In the genomic region with DNA sequence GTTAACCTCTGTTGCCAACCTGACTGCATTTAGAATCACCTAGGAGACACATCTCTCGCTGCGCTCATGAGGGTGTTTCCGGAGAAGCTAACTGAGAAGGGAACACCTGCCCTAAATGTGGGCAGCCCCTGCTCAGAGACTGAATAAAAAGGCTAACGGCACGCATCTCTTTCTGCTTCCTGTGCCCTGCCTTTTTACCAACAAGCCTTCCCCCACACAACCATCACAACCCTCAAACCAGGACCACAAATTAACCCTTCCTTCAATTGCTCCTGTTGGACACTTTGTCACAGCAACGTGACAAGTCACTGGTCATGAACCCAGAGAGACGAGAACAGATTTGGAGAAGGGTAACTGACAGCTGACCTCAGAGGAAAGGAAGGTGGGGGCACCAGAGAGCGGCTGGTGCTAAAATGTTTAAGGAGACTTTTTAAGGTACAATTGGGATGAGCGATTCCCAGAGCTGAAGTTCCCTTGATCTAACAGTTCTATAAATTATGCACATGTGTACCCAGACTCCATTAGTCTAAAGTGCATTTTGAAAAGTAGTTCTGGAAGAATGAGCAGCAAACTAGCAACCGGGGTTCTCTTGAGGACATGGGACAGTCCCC, we compare ENCODE assay signal across 30 mouse cellular contexts. TPM values are rescaled to one million over a fixed set of nuclear protein-coding genes. Genes with fewer than 3 reads are reported as not detected.
A peak's percentile ranks its signal among the peaks of the same experiment; 100 is the strongest.
DNase-seq lines count a peak whose midpoint lies in the region; ATAC-seq and TF ChIP-seq lines count a peak whose summit lies in the region.
"Had no signal": no experiment of that assay in that cellular context is flagged by ENCODE, and none has a peak within 500 bp of the region (broad histone marks: within the 10 kb centered on the region; RNA-seq: fewer than 3 reads in every experiment).

No protein-coding gene starts in this region.

- 16% methylated on average over 10 of the region's 10 CpGs for WGBS in thymus, adult 2 months

- ATAC-seq in CD4-positive, CD25-positive, alpha-beta regulatory T cell, adult 4 months, result no peak
- ATAC-seq in erythroblast, adult 5-6 weeks (replicated peaks; ENCODE audit: low FRiP score, poor library complexity, severe bottlenecking), result no peak
- ATAC-seq: activated CD4-positive, CD25-positive, alpha-beta regulatory T cell, adult 4 months; forebrain, embryonic 13.5 days; intestine, embryonic 15.5 days; lung, postnatal 0 days; midbrain, embryonic 15.5 days had no signal

- no peak for TF ChIP-seq POLR2A in thymus, adult 2 months (IDR thresholded peaks at IDR 0.05; ENCODE audit: control insufficient read depth, extremely low read depth, insufficient read depth, low read length, poor library complexity)

- TF ChIP-seq CTCF in thymus, adult 2 months (IDR thresholded peaks at IDR 0.05; ENCODE audit: borderline replicate concordance, control insufficient read depth, extremely low read depth, insufficient read depth, low read length, poor library complexity), result no peak

- no peak overlapping the region for H3K4me3 ChIP-seq in thymus, adult 2 months (ENCODE audit: control insufficient read depth, insufficient read depth, low read length)
- H3K4me3 ChIP-seq: embryonic facial prominence, embryonic 13.5 days; forebrain, embryonic 13.5 days; gastrocnemius, adult 2 months; heart, adult 2 months; intestine, embryonic 15.5 days; layer of hippocampus, adult 2 months; midbrain, embryonic 15.5 days; neural tube, embryonic 13.5 days had no signal

- peak overlapping the region; percentile 83 for H3K27ac ChIP-seq in thymus, adult 2 months (ENCODE audit: control insufficient read depth, insufficient read depth, low read length)
- H3K27ac ChIP-seq: embryonic facial prominence, embryonic 13.5 days; forebrain, embryonic 13.5 days; gastrocnemius, adult 2 months; heart, adult 2 months; hindbrain, embryonic 14.5 days; intestine, embryonic 15.5 days; layer of hippocampus, adult 2 months; macrophage; midbrain, embryonic 15.5 days; neural tube, embryonic 13.5 days had no signal

- H3K4me1 ChIP-seq in thymus, adult 2 months (replicated peaks; ENCODE audit: control insufficient read depth, insufficient read depth, low read length), result peaks cover 36% of the 10 kb centered on the region
- H3K4me1 ChIP-seq: embryonic facial prominence, embryonic 13.5 days; intestine, embryonic 15.5 days; neural tube, embryonic 13.5 days had no signal

- DNase-seq in CD4-positive, CD25-positive, alpha-beta regulatory T cell, adult 2 months (ENCODE audit: low read depth, low spot score), result peak; percentile 34
- peak; percentile 39 for DNase-seq in brain, adult 2 months (ENCODE audit: low read depth, low spot score)
- peak; percentile 49 for DNase-seq in thymus, adult 2 months
- DNase-seq in thymus, postnatal 4 days, result peak; percentile 47
- no peak for DNase-seq in gastrocnemius, adult 8-10 months (ENCODE audit: low spot score in 2 of 2)
- DNase-seq: adrenal gland, adult 8-10 months; cerebellum, adult 2 months; cerebellum, postnatal 36 days; embryo, embryonic 11 days; gastrocnemius, adult 2 months; heart, adult 2 months; heart, postnatal 4 days; kidney, adult 8-10 months; kidney, postnatal 14 days; right cerebral cortex, adult 18-20 months; right cerebral cortex, postnatal 4 days had no signal

- no peaks in the 10 kb centered on the region for H3K27me3 ChIP-seq in thymus, adult 2 months (ENCODE audit: control insufficient read depth, insufficient read depth, low read length)
- H3K27me3 ChIP-seq: embryonic facial prominence, embryonic 13.5 days; forebrain, embryonic 13.5 days; intestine, embryonic 15.5 days; midbrain, embryonic 15.5 days; neural tube, embryonic 13.5 days had no signal

- no peaks in the 10 kb centered on the region for H3K36me3 ChIP-seq in thymus, adult 2 months (ENCODE audit: control insufficient read depth, insufficient read depth, low read length)
- H3K36me3 ChIP-seq: embryonic facial prominence, embryonic 13.5 days; intestine, embryonic 15.5 days; midbrain, embryonic 15.5 days; neural tube, embryonic 13.5 days had no signal

RNA-seq across cellular contexts. Expression of gene Chp2, which starts 28.1 kb away (rescaled TPM):
- polyA plus RNA-seq in CD4-positive, CD25-positive, alpha-beta regulatory T cell, adult 4 months (2017; shearing (Covaris generic)), result not detected
- 5.5 and 5.7 TPM in 2 replicates for polyA plus RNA-seq in thymus, adult 2 months (2012; rRNA removed)
- 1 to 10 TPM; 2.5 to 4.3 (median 3.4) TPM for total RNA-seq in gastrocnemius, adult 8-10 months (2022)
- total RNA-seq in erythroblast, adult 5-6 weeks (2015; ENCODE audit: low replicate concordance), result 1.9 TPM in 1 of 2 replicates, not detected in the other
- 2.3 and 6.1 TPM in 2 replicates for total RNA-seq in erythroblast, adult 5-6 weeks (2017; ENCODE audit: low replicate concordance)
- total RNA-seq: MEL had no signal
- polyA plus RNA-seq: activated CD4-positive, CD25-positive, alpha-beta regulatory T cell, adult 4 months; embryonic facial prominence, embryonic 13.5 days; limb, embryonic 11.5 days had no signal

RNA-seq across cellular contexts. Expression of gene Prkcb, which starts 41.2 kb away (rescaled TPM):
- polyA plus RNA-seq in CD4-positive, CD25-positive, alpha-beta regulatory T cell, adult 4 months (2017; shearing (Covaris generic)), result 10 to 100 TPM; 64.4 to 70.8 TPM
- 242 and 247 TPM in 2 replicates for polyA plus RNA-seq in thymus, adult 2 months (2012; rRNA removed)
- 1 to 10 TPM in 1 of 4 experiments, under 1 TPM in 3; 0.15 to 1.2 (median 0.73) TPM for total RNA-seq in gastrocnemius, adult 8-10 months (2022)
- 29.7 and 33.6 TPM in 2 replicates for total RNA-seq in erythroblast, adult 5-6 weeks (2015; ENCODE audit: low replicate concordance)
- 18.3 and 20.2 TPM in 2 replicates for total RNA-seq in erythroblast, adult 5-6 weeks (2017; ENCODE audit: low replicate concordance)
- total RNA-seq: MEL had no signal

Comparison
In these comparisons a context has a peak if more than half of its experiments do, and no peak if none do; other contexts are left out.
1. DNase-seq: peak in CD4-positive, CD25-positive, alpha-beta regulatory T cell, adult 2 months (single experiment), brain, adult 2 months (single experiment), thymus, adult 2 months (single experiment) and thymus, postnatal 4 days (single experiment); none in gastrocnemius, adult 8-10 months (0 of 2).
2. RNA of gene Prkcb, which starts 41.2 kb away (total RNA-seq): 18.3 to 33.6 TPM in erythroblast, adult 5-6 weeks; 0.15 to 1.2 TPM in gastrocnemius, adult 8-10 months; every median in the first group is over 4 times any median in the second.